Mouse (Mus musculus) neutrophil, adult 5-6 weeks (primary cell): ENCODE results near the gene Spon1. TPM values are rescaled to one million over a fixed set of nuclear protein-coding genes. Genes with fewer than 3 reads are reported as not detected.

Experiments used
- ATAC-seq: fragments of 151-379, 151-347 bp; 2 replicates; pipeline ENCODE4 v1.8.0; 2017; ENCODE audit warnings: mild to moderate bottlenecking, moderate TSS enrichment; ENCODE audit not compliant: insufficient number of reproducible peaks, poor library complexity, low FRiP score, severe bottlenecking; ENCODE audit errors: extremely low read depth
- total RNA-seq: library from RNA; stranded (forward); fragments of 200-1000 nt; gene quantifications from 2 replicates; pipeline ENCODE4 v1.2.3, GENCODE M21; 2017

Gene Spon1
- total RNA-seq, 1 experiment from 2014 or later = 0.35 TPM

- peak; percentile 17; the same call in 1 of the 2 replicates for ATAC-seq
Observed at GRCm38 (mm10) chr7:114069726-114070457, 304.1 kb downstream of the Spon1 start.

- ATAC-seq = no peak
Observed at GRCm38 (mm10) chr7:114070458-114070840, 304.7 kb downstream of the Spon1 start.

GRCm38 (mm10) chr7:114071395-114071794 lies 305.6 kb downstream of the Spon1 start:
- ATAC-seq = no peak

GRCm38 (mm10) chr7:114071851-114072616 lies 306.2 kb downstream of the Spon1 start:
- no peak for ATAC-seq

GRCm38 (mm10) chr7:114074133-114074532 lies 308.3 kb downstream of the Spon1 start:
- no peak for ATAC-seq

- ATAC-seq = no peak
Observed at GRCm38 (mm10) chr7:114074595-114074994, 308.8 kb downstream of the Spon1 start.

- no peak for ATAC-seq
Observed at GRCm38 (mm10) chr7:114079343-114079742, 313.5 kb downstream of the Spon1 start.

- no peak for ATAC-seq
Observed at GRCm38 (mm10) chr7:114080250-114080649, 314.5 kb downstream of the Spon1 start.

GRCm38 (mm10) chr7:114081633-114082420 lies 316.0 kb downstream of the Spon1 start:
- no peak for ATAC-seq

- ATAC-seq = no peak
Observed at GRCm38 (mm10) chr7:114083088-114083487, 317.3 kb downstream of the Spon1 start.

GRCm38 (mm10) chr7:114083760-114084159 lies 318.0 kb downstream of the Spon1 start:
- peak; percentile 69 for ATAC-seq

- no peak for ATAC-seq
Observed at GRCm38 (mm10) chr7:114086021-114086710, 320.4 kb downstream of the Spon1 start.

GRCm38 (mm10) chr7:114087341-114087740 lies 321.5 kb downstream of the Spon1 start:
- no peak for ATAC-seq

GRCm38 (mm10) chr7:114087986-114088385 lies 322.2 kb downstream of the Spon1 start:
- peak; percentile 56; the same call in 1 of the 2 replicates for ATAC-seq

GRCm38 (mm10) chr7:114088918-114089317 lies 323.1 kb downstream of the Spon1 start:
- no peak for ATAC-seq

- no peak for ATAC-seq
Observed at GRCm38 (mm10) chr7:114090231-114090630, 324.4 kb downstream of the Spon1 start.

- no peak for ATAC-seq
Observed at GRCm38 (mm10) chr7:114090892-114091545, 325.2 kb downstream of the Spon1 start.
